Mouse (Mus musculus): ENCODE measurements around the gene Zfp534. TPM values are rescaled to one million over a fixed set of nuclear protein-coding genes. Genes with fewer than 3 reads are reported as not detected.

The Zfp534 gene
- polyA plus RNA-seq, 1 experiment from 2014 or later, result not detected

Other genes starting within 250 kb of the Zfp534 start
- 8.8 and 9.0 TPM in 2 replicates for gene Zfp982, start 210.1 kb downstream of the Zfp534 start, polyA plus RNA-seq (2014; fragmentation: Nextera tagmentation; extraction: Ambion mirVana)
- gene Gm16503, start 162.3 kb downstream of the Zfp534 start, polyA plus RNA-seq (2014; fragmentation: Nextera tagmentation; extraction: Ambion mirVana), result 0.21 TPM in 2 replicates
- gene Zfp985, start 149.3 kb downstream of the Zfp534 start, polyA plus RNA-seq (2014; fragmentation: Nextera tagmentation; extraction: Ambion mirVana), result 0.38 and 0.47 TPM in 2 replicates
- 11.7 and 13.0 TPM in 2 replicates for gene Zfp979, start 60.0 kb downstream of the Zfp534 start, polyA plus RNA-seq (2014; fragmentation: Nextera tagmentation; extraction: Ambion mirVana)
- gene Zfp984, start 107.2 kb upstream of the Zfp534 start, polyA plus RNA-seq (2014; fragmentation: Nextera tagmentation; extraction: Ambion mirVana), result 15.1 and 15.7 TPM in 2 replicates
- 2.9 and 3.1 TPM in 2 replicates for gene Zfp933, start 145.8 kb upstream of the Zfp534 start, polyA plus RNA-seq (2014; fragmentation: Nextera tagmentation; extraction: Ambion mirVana)
- gene Miip, start 166.3 kb upstream of the Zfp534 start, polyA plus RNA-seq (2014; fragmentation: Nextera tagmentation; extraction: Ambion mirVana), result 40.7 and 47.4 TPM in 2 replicates
- 7.0 and 7.7 TPM in 2 replicates for gene Fv1, start 166.4 kb upstream of the Zfp534 start, polyA plus RNA-seq (2014; fragmentation: Nextera tagmentation; extraction: Ambion mirVana)
- 36.0 and 37.6 TPM in 2 replicates for gene Mfn2, start 202.2 kb upstream of the Zfp534 start, polyA plus RNA-seq (2014; fragmentation: Nextera tagmentation; extraction: Ambion mirVana)
- gene Plod1, start 234.2 kb upstream of the Zfp534 start, polyA plus RNA-seq (2014; fragmentation: Nextera tagmentation; extraction: Ambion mirVana), result 32.6 and 33.9 TPM in 2 replicates
- gene 2510039O18Rik, start 238.3 kb upstream of the Zfp534 start, polyA plus RNA-seq (2014; fragmentation: Nextera tagmentation; extraction: Ambion mirVana), result 18.6 and 19.2 TPM in 2 replicates